Comparison of ENCODE assay signal across 29 mouse cellular contexts in the genomic region with DNA sequence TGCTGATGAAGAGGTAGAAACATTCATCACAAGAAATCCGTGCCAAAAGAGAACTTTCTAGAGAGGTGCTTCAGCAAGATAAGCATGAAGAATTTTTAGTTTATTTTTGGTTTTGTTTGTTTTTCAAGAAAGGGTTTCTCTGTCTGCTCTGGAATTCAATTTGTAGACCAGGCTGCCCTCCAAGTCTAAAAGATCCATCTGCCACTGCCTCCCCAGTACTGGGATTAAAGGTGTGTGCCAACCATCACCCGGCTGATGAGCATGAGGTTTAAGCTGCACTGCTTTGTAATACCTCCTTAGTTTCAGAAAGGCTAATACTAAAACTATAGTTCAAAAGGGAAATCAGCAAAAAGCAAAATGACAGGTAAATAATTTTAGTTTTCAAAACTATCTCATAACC. TPM values are rescaled to one million over a fixed set of nuclear protein-coding genes. Genes with fewer than 3 reads are reported as not detected.
DNase-seq lines count a peak whose midpoint lies in the region; ATAC-seq lines count a peak whose summit lies in the region.
"Had no signal": no experiment of that assay in that cellular context is flagged by ENCODE, and none has a peak within 500 bp of the region (broad histone marks: within the 10 kb centered on the region; RNA-seq: fewer than 3 reads in every experiment).

No protein-coding gene starts in this region.

- 79% methylated on average over 2 of the region's 2 CpGs for WGBS in hindbrain, embryonic 13.5 days
- WGBS in hindbrain, embryonic 12.5 days: 71% methylated on average over 2 of the region's 2 CpGs
- 70% methylated on average over 2 of the region's 2 CpGs for WGBS in neural tube, embryonic 13.5 days
- WGBS in kidney, embryonic 14.5 days: 87% methylated on average over 2 of the region's 2 CpGs
- 68% methylated on average over 2 of the region's 2 CpGs for WGBS in forebrain, embryonic 11.5 days

- no peak for ATAC-seq in hindbrain, embryonic 13.5 days (ENCODE audit: low FRiP score)
- no peak for ATAC-seq in hindbrain, embryonic 12.5 days (ENCODE audit: low FRiP score)
- no peak for ATAC-seq in neural tube, embryonic 13.5 days (ENCODE audit: low read depth)
- no peak for ATAC-seq in kidney, embryonic 14.5 days (ENCODE audit: low FRiP score, low TSS enrichment)
- ATAC-seq in forebrain, embryonic 11.5 days (replicated peaks; ENCODE audit: low FRiP score): no peak
- ATAC-seq: forebrain, embryonic 13.5 days; intestine, embryonic 15.5 days; liver, embryonic 12.5 days; liver, postnatal 0 days had no signal

- no peaks in the 10 kb centered on the region for H3K9me3 ChIP-seq in hindbrain, embryonic 13.5 days
- H3K9me3 ChIP-seq in hindbrain, embryonic 12.5 days (replicated peaks): no peaks in the 10 kb centered on the region
- H3K9me3 ChIP-seq in neural tube, embryonic 13.5 days: no peaks in the 10 kb centered on the region
- H3K9me3 ChIP-seq in kidney, embryonic 14.5 days (ENCODE audit: control insufficient read depth, low read length): no peaks in the 10 kb centered on the region
- no peaks in the 10 kb centered on the region for H3K9me3 ChIP-seq in forebrain, embryonic 11.5 days (ENCODE audit: control insufficient read depth, low read length)
- H3K9me3 ChIP-seq: embryonic facial prominence, embryonic 10.5 days; embryonic facial prominence, embryonic 15.5 days; forebrain, embryonic 13.5 days; G1E; heart, embryonic 13.5 days; intestine, embryonic 15.5 days; liver, embryonic 12.5 days; midbrain, embryonic 12.5 days; stomach, embryonic 15.5 days had no signal

- no peak overlapping the region for H3K4me2 ChIP-seq in hindbrain, embryonic 13.5 days
- no peak overlapping the region for H3K4me2 ChIP-seq in hindbrain, embryonic 12.5 days (replicated peaks)
- H3K4me2 ChIP-seq in neural tube, embryonic 13.5 days: no peak overlapping the region
- H3K4me2 ChIP-seq in kidney, embryonic 14.5 days (replicated peaks; ENCODE audit: low read depth, low read length): no peak overlapping the region
- no peak overlapping the region for H3K4me2 ChIP-seq in forebrain, embryonic 11.5 days (ENCODE audit: low read depth, low read length, severe bottlenecking)
- H3K4me2 ChIP-seq: embryonic facial prominence, embryonic 15.5 days; forebrain, embryonic 13.5 days; heart, embryonic 13.5 days; intestine, embryonic 15.5 days; liver, embryonic 12.5 days; midbrain, embryonic 12.5 days; stomach, embryonic 15.5 days had no signal

- no peak for DNase-seq in neural tube, embryonic 10.5 days (ENCODE audit: extremely low spot score, low spot score)
- DNase-seq in cerebellum, adult 9-11 months: peak; percentile 65
- DNase-seq in layer of hippocampus, adult 9-11 months: no peak
- DNase-seq in forebrain, embryonic 11.5 days (ENCODE audit: low spot score): no peak
- DNase-seq: adrenal gland, adult 8-10 months; gastrocnemius, postnatal 10 days; heart, postnatal 10 days; kidney, adult 8-10 months; kidney, postnatal 10 days; layer of hippocampus, postnatal 36 days; left cerebral cortex, postnatal 4 days; liver, postnatal 0 days; lung, postnatal 36 days; right cerebral cortex, postnatal 25 days; thymus, postnatal 14 days had no signal

- no peaks in the 10 kb centered on the region for H3K27me3 ChIP-seq in hindbrain, embryonic 13.5 days
- H3K27me3 ChIP-seq in hindbrain, embryonic 12.5 days: no peaks in the 10 kb centered on the region
- no peaks in the 10 kb centered on the region for H3K27me3 ChIP-seq in neural tube, embryonic 13.5 days
- no peaks in the 10 kb centered on the region for H3K27me3 ChIP-seq in kidney, embryonic 14.5 days (ENCODE audit: control insufficient read depth, insufficient read depth, low read length)
- no peaks in the 10 kb centered on the region for H3K27me3 ChIP-seq in forebrain, embryonic 11.5 days (ENCODE audit: control insufficient read depth, insufficient read depth, low read length)
- H3K27me3 ChIP-seq: embryonic facial prominence, embryonic 15.5 days; forebrain, embryonic 13.5 days; heart, embryonic 13.5 days; intestine, embryonic 15.5 days; liver, embryonic 12.5 days; midbrain, embryonic 12.5 days; stomach, embryonic 15.5 days had no signal

- H3K27ac ChIP-seq in hindbrain, embryonic 13.5 days: peak overlapping the region; percentile 61
- no peak overlapping the region for H3K27ac ChIP-seq in hindbrain, embryonic 12.5 days
- 0 out of 2 replicates have a peak overlapping the region, but pooled peaks have one; percentile 19 for H3K27ac ChIP-seq in neural tube, embryonic 13.5 days (replicated peaks)
- no peak overlapping the region for H3K27ac ChIP-seq in kidney, embryonic 14.5 days (ENCODE audit: low read depth, low read length)
- no peak overlapping the region for H3K27ac ChIP-seq in forebrain, embryonic 11.5 days (ENCODE audit: low read depth, low read length)
- H3K27ac ChIP-seq: embryonic facial prominence, embryonic 10.5 days; embryonic facial prominence, embryonic 15.5 days; forebrain, embryonic 13.5 days; heart, embryonic 13.5 days; intestine, embryonic 15.5 days; liver, embryonic 12.5 days; midbrain, embryonic 12.5 days; stomach, embryonic 15.5 days had no signal

- H3K9ac ChIP-seq in hindbrain, embryonic 13.5 days: no peak overlapping the region
- no peak overlapping the region for H3K9ac ChIP-seq in hindbrain, embryonic 12.5 days
- no peak overlapping the region for H3K9ac ChIP-seq in neural tube, embryonic 13.5 days
- H3K9ac ChIP-seq in kidney, embryonic 14.5 days (ENCODE audit: low read depth, low read length): no peak overlapping the region
- no peak overlapping the region for H3K9ac ChIP-seq in forebrain, embryonic 11.5 days (ENCODE audit: low read length)
- H3K9ac ChIP-seq: embryonic facial prominence, embryonic 15.5 days; forebrain, embryonic 13.5 days; heart, embryonic 13.5 days; intestine, embryonic 15.5 days; liver, embryonic 12.5 days; liver, postnatal 0 days; midbrain, embryonic 12.5 days; stomach, embryonic 15.5 days had no signal

- H3K4me1 ChIP-seq in hindbrain, embryonic 13.5 days (replicated peaks): peaks cover 6% of the 10 kb centered on the region; the same call in 1 of the 2 replicates
- no peaks in the 10 kb centered on the region for H3K4me1 ChIP-seq in hindbrain, embryonic 12.5 days
- H3K4me1 ChIP-seq in neural tube, embryonic 13.5 days (replicated peaks): 0 out of 2 replicates have a peak, but pooled peaks cover 4% of the 10 kb centered on the region
- no peaks in the 10 kb centered on the region for H3K4me1 ChIP-seq in kidney, embryonic 14.5 days (ENCODE audit: control insufficient read depth, insufficient read depth, low read length)
- no peaks in the 10 kb centered on the region for H3K4me1 ChIP-seq in forebrain, embryonic 11.5 days (replicated peaks; ENCODE audit: control insufficient read depth, insufficient read depth, low read length)
- H3K4me1 ChIP-seq: embryonic facial prominence, embryonic 10.5 days; embryonic facial prominence, embryonic 15.5 days; heart, embryonic 13.5 days; intestine, embryonic 15.5 days; stomach, embryonic 15.5 days had no signal

- H3K36me3 ChIP-seq in hindbrain, embryonic 13.5 days: no peaks in the 10 kb centered on the region
- no peaks in the 10 kb centered on the region for H3K36me3 ChIP-seq in hindbrain, embryonic 12.5 days
- peaks cover 2% of the 10 kb centered on the region; the same call in 1 of the 2 replicates for H3K36me3 ChIP-seq in neural tube, embryonic 13.5 days
- H3K36me3 ChIP-seq in kidney, embryonic 14.5 days (ENCODE audit: control insufficient read depth, insufficient read depth, low read length): no peaks in the 10 kb centered on the region
- no peaks in the 10 kb centered on the region for H3K36me3 ChIP-seq in forebrain, embryonic 11.5 days (ENCODE audit: control insufficient read depth, insufficient read depth, low read length)
- H3K36me3 ChIP-seq: embryonic facial prominence, embryonic 10.5 days; embryonic facial prominence, embryonic 15.5 days; G1E; intestine, embryonic 15.5 days; liver, embryonic 12.5 days; midbrain, embryonic 12.5 days; stomach, embryonic 15.5 days had no signal

- H3K4me3 ChIP-seq in hindbrain, embryonic 13.5 days: no peak overlapping the region
- H3K4me3 ChIP-seq in hindbrain, embryonic 12.5 days: no peak overlapping the region
- no peak overlapping the region for H3K4me3 ChIP-seq in neural tube, embryonic 13.5 days
- H3K4me3 ChIP-seq in kidney, embryonic 14.5 days (ENCODE audit: low read length): no peak overlapping the region
- no peak overlapping the region for H3K4me3 ChIP-seq in forebrain, embryonic 11.5 days (ENCODE audit: low read depth, low read length)
- H3K4me3 ChIP-seq: embryonic facial prominence, embryonic 10.5 days; embryonic facial prominence, embryonic 15.5 days; forebrain, embryonic 13.5 days; heart, embryonic 13.5 days; intestine, embryonic 15.5 days; liver, embryonic 12.5 days; midbrain, embryonic 12.5 days; myocyte; stomach, embryonic 15.5 days had no signal

RNA-seq across cellular contexts. Expression of a gene that starts 35.0 kb away (rescaled TPM):
- 42.1 and 43.3 TPM in 2 replicates for polyA plus RNA-seq in hindbrain, embryonic 13.5 days (2015; fragmentation: Nextera tagmentation; extraction: Ambion mirVana)
- 23.8 and 28.5 TPM in 2 replicates for polyA plus RNA-seq in hindbrain, embryonic 12.5 days (2016; fragmentation: Nextera tagmentation; extraction: Ambion mirVana)
- 33.0 and 34.9 TPM in 2 replicates for polyA plus RNA-seq in neural tube, embryonic 13.5 days (2015; fragmentation: Nextera tagmentation; extraction: Ambion mirVana)
- 8.9 and 10.3 TPM in 2 replicates for polyA plus RNA-seq in kidney, embryonic 14.5 days (2014; fragmentation: Nextera tagmentation; extraction: Ambion mirVana)
- polyA plus RNA-seq in forebrain, embryonic 11.5 days (2014; fragmentation: Nextera tagmentation; extraction: Ambion mirVana): 11.1 and 12.0 TPM in 2 replicates

Comparison
In these comparisons a context has a peak if more than half of its experiments do, and no peak if none do; other contexts are left out.
1. H3K27ac ChIP-seq: peak in hindbrain, embryonic 13.5 days (single experiment) and neural tube, embryonic 13.5 days (single experiment); none in hindbrain, embryonic 12.5 days (single experiment), kidney, embryonic 14.5 days (single experiment) and forebrain, embryonic 11.5 days (single experiment).